Mouse (Mus musculus): ENCODE measurements around the gene Fbxl22.

DNA sequence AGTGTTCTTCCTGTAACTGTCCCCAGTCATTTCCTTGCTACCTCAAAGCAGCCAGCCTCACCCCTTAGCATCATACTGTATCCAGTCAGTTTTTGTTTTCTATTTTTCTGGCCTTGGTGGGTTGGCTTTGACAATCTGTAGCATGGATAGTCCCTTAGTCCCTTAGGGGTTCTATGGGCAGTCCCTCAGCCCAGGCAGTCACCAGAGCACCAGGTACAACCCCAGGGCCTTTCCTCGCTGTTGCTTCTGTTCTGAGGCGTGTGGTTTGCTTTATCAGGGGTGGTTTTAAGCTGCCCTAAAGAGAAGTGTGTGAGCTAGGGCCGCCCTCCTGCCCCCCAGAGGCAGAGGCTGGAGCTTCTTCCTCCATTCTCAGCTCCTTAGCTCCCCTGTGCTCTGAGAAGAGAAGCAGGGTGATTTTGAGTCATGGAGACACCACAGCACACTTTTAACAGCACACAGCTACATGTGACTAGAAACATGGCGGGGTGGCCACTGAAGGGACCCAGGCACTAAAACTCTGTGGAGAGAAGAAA is 10.4 kb downstream of the Fbxl22 start:
- TF ChIP-seq POLR2A (IDR thresholded peaks at IDR 0.05; ENCODE audit: control insufficient read depth, extremely low read depth, insufficient read depth, low read length, poor library complexity) (no peak), CTCF (IDR thresholded peaks at IDR 0.05; ENCODE audit: borderline replicate concordance, control insufficient read depth, extremely low read depth, insufficient read depth, low read length, poor library complexity) (no peak)
